Mouse (Mus musculus): ENCODE results near the gene Itgb2. TPM values are rescaled to one million over a fixed set of nuclear protein-coding genes. Genes with fewer than 3 reads are reported as not detected.

Gene Itgb2
- polyA plus RNA-seq, 1 experiment from 2014 or later: 8.3 TPM

GRCm38 (mm10) chr10:77586637-77587036 lies 56.6 kb downstream of the Itgb2 start:
- H3K4me2 ChIP-seq (ENCODE audit: low read depth, low read length): no peak overlapping the region
- no peaks in the 10 kb centered on the region for H3K27me3 ChIP-seq (ENCODE audit: control insufficient read depth, insufficient read depth, low read length)
- no peaks in the 10 kb centered on the region for H3K36me3 ChIP-seq (ENCODE audit: control insufficient read depth, insufficient read depth, low read length)
- ATAC-seq (ENCODE audit: insufficient read depth, low FRiP score): no peak
- H3K27ac ChIP-seq (ENCODE audit: low read length): no peak overlapping the region
- 85% methylated on average over 3 of the region's 3 CpGs for WGBS
- no peaks in the 10 kb centered on the region for H3K9me3 ChIP-seq (replicated peaks; ENCODE audit: control insufficient read depth, low read length)
- no peak overlapping the region for H3K4me3 ChIP-seq (replicated peaks; ENCODE audit: low read length)
- no peak overlapping the region for H3K9ac ChIP-seq (ENCODE audit: low read length)
- H3K4me1 ChIP-seq (ENCODE audit: control insufficient read depth, insufficient read depth, low read length): peaks cover 32% of the 10 kb centered on the region

GRCm38 (mm10) chr10:77587091-77587775 lies 57.2 kb downstream of the Itgb2 start:
- no peak overlapping the region for H3K9ac ChIP-seq (ENCODE audit: low read length)
- ATAC-seq (ENCODE audit: insufficient read depth, low FRiP score): no peak

GRCm38 (mm10) chr10:77588036-77588435 lies 58.0 kb downstream of the Itgb2 start:
- 74% methylated on average over 2 of the region's 2 CpGs for WGBS
- Histone ChIP-seq H3K4me3 (replicated peaks; ENCODE audit: low read length) (no peak overlapping the region), H3K9me3 (replicated peaks; ENCODE audit: control insufficient read depth, low read length) (no peaks in the 10 kb centered on the region), H3K27ac (ENCODE audit: low read length) (no peak overlapping the region), H3K4me1 (ENCODE audit: control insufficient read depth, insufficient read depth, low read length) (peaks cover 23% of the 10 kb centered on the region), H3K4me2 (ENCODE audit: low read depth, low read length) (no peak overlapping the region), H3K36me3 (ENCODE audit: control insufficient read depth, insufficient read depth, low read length) (peaks cover 5% of the 10 kb centered on the region; the same call in 1 of the 2 replicates), H3K9ac (ENCODE audit: low read length) (no peak overlapping the region), H3K27me3 (ENCODE audit: control insufficient read depth, insufficient read depth, low read length) (no peaks in the 10 kb centered on the region)
- no peak for ATAC-seq (ENCODE audit: insufficient read depth, low FRiP score)

More at GRCm38 (mm10) chr10:77587091-77587775, 57.2 kb downstream of the Itgb2 start:
- Histone ChIP-seq H3K27me3 (ENCODE audit: control insufficient read depth, insufficient read depth, low read length) (no peaks in the 10 kb centered on the region), H3K4me1 (ENCODE audit: control insufficient read depth, insufficient read depth, low read length) (peaks cover 31% of the 10 kb centered on the region), H3K4me3 (replicated peaks; ENCODE audit: low read length) (no peak overlapping the region), H3K27ac (ENCODE audit: low read length) (no peak overlapping the region), H3K9me3 (replicated peaks; ENCODE audit: control insufficient read depth, low read length) (no peaks in the 10 kb centered on the region), H3K36me3 (ENCODE audit: control insufficient read depth, insufficient read depth, low read length) (no peaks in the 10 kb centered on the region), H3K4me2 (ENCODE audit: low read depth, low read length) (no peak overlapping the region)
- 68% methylated on average over 6 of the region's 6 CpGs for WGBS

GRCm38 (mm10) chr10:77589117-77589516 lies 59.1 kb downstream of the Itgb2 start:
- Histone ChIP-seq H3K9ac (ENCODE audit: low read length) (peak overlapping the region; percentile 12; the same call in 1 of the 2 replicates), H3K36me3 (ENCODE audit: control insufficient read depth, insufficient read depth, low read length) (peaks cover 14% of the 10 kb centered on the region), H3K9me3 (replicated peaks; ENCODE audit: control insufficient read depth, low read length) (no peaks in the 10 kb centered on the region), H3K4me1 (ENCODE audit: control insufficient read depth, insufficient read depth, low read length) (peaks cover 13% of the 10 kb centered on the region), H3K4me2 (ENCODE audit: low read depth, low read length) (no peak overlapping the region), H3K27ac (ENCODE audit: low read length) (peak overlapping the region; percentile 35; the same call in 1 of the 2 replicates), H3K4me3 (replicated peaks; ENCODE audit: low read length) (no peak overlapping the region), H3K27me3 (ENCODE audit: control insufficient read depth, insufficient read depth, low read length) (no peaks in the 10 kb centered on the region)
- no peak for ATAC-seq (ENCODE audit: insufficient read depth, low FRiP score)
- WGBS: 81% methylated on average over 7 of the region's 7 CpGs

GRCm38 (mm10) chr10:77589749-77590148 lies 59.7 kb downstream of the Itgb2 start:
- no peaks in the 10 kb centered on the region for H3K27me3 ChIP-seq (ENCODE audit: control insufficient read depth, insufficient read depth, low read length)
- no peak for ATAC-seq (ENCODE audit: insufficient read depth, low FRiP score)
- H3K36me3 ChIP-seq (ENCODE audit: control insufficient read depth, insufficient read depth, low read length): peaks cover 20% of the 10 kb centered on the region
- no peaks in the 10 kb centered on the region for H3K9me3 ChIP-seq (replicated peaks; ENCODE audit: control insufficient read depth, low read length)
- H3K4me2 ChIP-seq (ENCODE audit: low read depth, low read length): no peak overlapping the region
- no peak overlapping the region; the same call in 1 of the 2 replicates for H3K9ac ChIP-seq (ENCODE audit: low read length)
- peaks cover 13% of the 10 kb centered on the region for H3K4me1 ChIP-seq (ENCODE audit: control insufficient read depth, insufficient read depth, low read length)
- no peak overlapping the region for H3K27ac ChIP-seq (ENCODE audit: low read length)
- H3K4me3 ChIP-seq (replicated peaks; ENCODE audit: low read length): no peak overlapping the region
- 62% methylated on average over 8 of the region's 8 CpGs for WGBS

- H3K4me3 ChIP-seq (replicated peaks; ENCODE audit: low read length): no peak overlapping the region
- no peak overlapping the region for H3K27ac ChIP-seq (ENCODE audit: low read length)
- H3K9ac ChIP-seq (ENCODE audit: low read length): no peak overlapping the region
- H3K27me3 ChIP-seq (ENCODE audit: control insufficient read depth, insufficient read depth, low read length): no peaks in the 10 kb centered on the region
- 46% methylated on average over 6 of the region's 6 CpGs for WGBS
- H3K4me1 ChIP-seq (ENCODE audit: control insufficient read depth, insufficient read depth, low read length): peaks cover 13% of the 10 kb centered on the region
- H3K36me3 ChIP-seq (ENCODE audit: control insufficient read depth, insufficient read depth, low read length): peaks cover 27% of the 10 kb centered on the region
- no peak overlapping the region for H3K4me2 ChIP-seq (ENCODE audit: low read depth, low read length)
- ATAC-seq (ENCODE audit: insufficient read depth, low FRiP score): peak; percentile 68; the same call in 1 of the 2 replicates
- no peaks in the 10 kb centered on the region for H3K9me3 ChIP-seq (replicated peaks; ENCODE audit: control insufficient read depth, low read length)
Measured at GRCm38 (mm10) chr10:77590812-77591211, 60.8 kb downstream of the Itgb2 start.

- WGBS: 67% methylated on average over 6 of the region's 6 CpGs
- Histone ChIP-seq H3K4me1 (ENCODE audit: control insufficient read depth, insufficient read depth, low read length) (peaks cover 8% of the 10 kb centered on the region), H3K36me3 (ENCODE audit: control insufficient read depth, insufficient read depth, low read length) (peaks cover 27% of the 10 kb centered on the region), H3K9me3 (replicated peaks; ENCODE audit: control insufficient read depth, low read length) (no peaks in the 10 kb centered on the region), H3K27me3 (ENCODE audit: control insufficient read depth, insufficient read depth, low read length) (no peaks in the 10 kb centered on the region), H3K27ac (ENCODE audit: low read length) (no peak overlapping the region), H3K9ac (ENCODE audit: low read length) (no peak overlapping the region), H3K4me2 (ENCODE audit: low read depth, low read length) (no peak overlapping the region), H3K4me3 (replicated peaks; ENCODE audit: low read length) (no peak overlapping the region)
- no peak for ATAC-seq (ENCODE audit: insufficient read depth, low FRiP score)
Measured at GRCm38 (mm10) chr10:77591546-77591945, 61.5 kb downstream of the Itgb2 start.

- Histone ChIP-seq H3K4me1 (ENCODE audit: control insufficient read depth, insufficient read depth, low read length) (no peaks in the 10 kb centered on the region), H3K36me3 (ENCODE audit: control insufficient read depth, insufficient read depth, low read length) (peaks cover 43% of the 10 kb centered on the region), H3K9me3 (replicated peaks; ENCODE audit: control insufficient read depth, low read length) (no peaks in the 10 kb centered on the region), H3K4me2 (ENCODE audit: low read depth, low read length) (no peak overlapping the region), H3K27me3 (ENCODE audit: control insufficient read depth, insufficient read depth, low read length) (no peaks in the 10 kb centered on the region), H3K9ac (ENCODE audit: low read length) (no peak overlapping the region), H3K27ac (ENCODE audit: low read length) (no peak overlapping the region), H3K4me3 (replicated peaks; ENCODE audit: low read length) (no peak overlapping the region)
- no peak for ATAC-seq (ENCODE audit: insufficient read depth, low FRiP score)
- 90% methylated on average over 2 of the region's 2 CpGs for WGBS
Measured at GRCm38 (mm10) chr10:77596060-77596459, 66.0 kb downstream of the Itgb2 start.

- H3K4me3 ChIP-seq (replicated peaks; ENCODE audit: low read length): no peak overlapping the region
- no peak for ATAC-seq (ENCODE audit: insufficient read depth, low FRiP score)
- 56% methylated on average over 4 of the region's 4 CpGs for WGBS
Measured at GRCm38 (mm10) chr10:77603021-77603420, 73.0 kb downstream of the Itgb2 start.

More at GRCm38 (mm10) chr10:77603021-77603420, 73.0 kb downstream of the Itgb2 start:
- H3K36me3 ChIP-seq (ENCODE audit: control insufficient read depth, insufficient read depth, low read length): peaks cover 11% of the 10 kb centered on the region; the same call in 1 of the 2 replicates
- peaks cover 11% of the 10 kb centered on the region; the same call in 1 of the 2 replicates for H3K4me1 ChIP-seq (ENCODE audit: control insufficient read depth, insufficient read depth, low read length)
- H3K9me3 ChIP-seq (replicated peaks; ENCODE audit: control insufficient read depth, low read length): no peaks in the 10 kb centered on the region
- H3K27me3 ChIP-seq (ENCODE audit: control insufficient read depth, insufficient read depth, low read length): no peaks in the 10 kb centered on the region
- no peak overlapping the region for H3K27ac ChIP-seq (ENCODE audit: low read length)
- no peak overlapping the region for H3K4me2 ChIP-seq (ENCODE audit: low read depth, low read length)
- no peak overlapping the region for H3K9ac ChIP-seq (ENCODE audit: low read length)
